Mouse (Mus musculus) frontal cortex, postnatal 10 days (tissue): ENCODE results near the gene Ulk4.
A peak's percentile ranks its signal among the peaks of the same experiment; 100 is the strongest.
"Not testable (repeated sequence)": the region's sequence is repeated elsewhere in the genome, so short reads cannot be mapped to it uniquely, and the experiment has no call there.

ENCODE experiments used
- DNase-seq, 2 experiments: peaks; one replicate each; pipeline ENCODE4 v3.0.0; 2022; ENCODE audit warnings: low spot score in 2 of 2, mixed read lengths in 1 of 2

Ulk4 gene

DNA sequence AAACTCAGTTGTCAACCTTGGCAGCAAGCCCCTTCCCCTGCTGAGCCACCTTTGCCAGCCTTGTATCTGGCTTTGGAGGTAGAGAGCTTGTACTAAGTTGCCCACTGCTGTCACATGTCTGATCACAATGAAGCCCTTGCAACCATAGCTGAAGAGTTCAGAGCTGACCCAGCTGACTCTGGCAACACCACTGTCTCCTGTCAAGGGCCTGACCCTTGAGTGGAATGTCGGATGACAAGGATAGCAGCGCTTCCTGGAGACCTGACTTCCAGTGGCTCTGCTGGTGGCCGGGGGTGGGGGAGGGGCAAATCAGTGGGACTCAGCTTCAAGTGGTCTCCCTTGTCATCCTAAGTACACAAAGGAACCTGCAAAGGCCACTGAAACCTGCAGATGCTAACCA is 214.3 kb downstream of the Ulk4 start:
- DNase-seq, result no peak

DNA sequence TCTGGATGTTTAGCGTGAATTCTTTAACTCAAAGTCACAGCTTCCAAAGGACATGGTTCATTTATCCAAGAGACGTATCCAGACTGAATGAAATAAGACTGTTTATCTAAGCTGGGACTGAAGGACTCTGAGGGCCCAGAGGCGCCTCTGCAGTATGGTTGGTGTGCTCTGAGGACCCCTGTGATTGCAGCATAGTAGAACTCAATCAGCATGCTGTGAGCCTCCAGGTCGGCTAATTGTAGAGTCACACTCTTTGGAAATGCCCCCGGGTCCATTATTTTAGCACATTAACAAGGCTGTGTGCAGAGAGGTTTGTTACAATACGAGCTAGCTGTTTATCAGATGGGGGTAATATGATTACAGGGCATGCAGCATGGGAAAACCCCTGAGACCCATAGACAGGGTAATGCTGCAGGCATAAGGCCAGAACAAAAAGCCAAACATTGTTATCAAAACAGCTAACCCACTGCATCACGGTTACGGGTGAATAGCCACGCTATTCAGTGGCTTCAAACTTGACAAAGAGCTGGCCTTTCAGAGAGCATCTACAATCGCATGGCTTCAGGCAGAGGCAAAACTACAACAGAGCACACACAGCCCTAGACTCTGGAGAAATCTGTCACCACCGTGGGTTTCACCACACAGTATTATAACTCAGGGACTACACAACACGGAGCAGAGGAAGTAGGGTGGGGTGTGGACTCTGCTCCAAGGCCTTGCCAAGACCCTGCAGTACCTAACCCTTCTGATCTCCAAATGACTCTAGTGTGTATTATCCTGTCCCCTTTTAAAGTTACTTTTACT is 215.0 kb downstream of the Ulk4 start:
- DNase-seq, result no peak

DNA sequence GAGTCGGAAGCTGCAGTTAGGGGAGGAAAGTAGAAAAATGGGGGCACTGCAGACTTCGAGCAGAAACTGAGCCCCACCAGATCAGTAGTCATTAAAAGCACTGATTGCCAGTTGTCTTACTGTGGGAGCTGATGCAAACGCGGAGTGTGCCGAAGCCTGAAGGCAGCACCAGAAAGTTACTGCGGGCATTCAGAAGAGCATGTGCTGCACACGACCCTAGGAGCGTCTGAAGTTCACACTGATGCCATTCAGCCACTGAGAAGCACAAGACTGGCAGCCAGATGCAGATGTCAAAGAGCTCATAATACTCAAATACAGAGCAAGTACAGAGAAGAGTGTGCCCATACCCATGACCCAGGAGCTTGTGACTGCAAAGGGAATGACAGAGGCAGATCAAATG is 216.7 kb downstream of the Ulk4 start:
- DNase-seq, result no peak

DNA sequence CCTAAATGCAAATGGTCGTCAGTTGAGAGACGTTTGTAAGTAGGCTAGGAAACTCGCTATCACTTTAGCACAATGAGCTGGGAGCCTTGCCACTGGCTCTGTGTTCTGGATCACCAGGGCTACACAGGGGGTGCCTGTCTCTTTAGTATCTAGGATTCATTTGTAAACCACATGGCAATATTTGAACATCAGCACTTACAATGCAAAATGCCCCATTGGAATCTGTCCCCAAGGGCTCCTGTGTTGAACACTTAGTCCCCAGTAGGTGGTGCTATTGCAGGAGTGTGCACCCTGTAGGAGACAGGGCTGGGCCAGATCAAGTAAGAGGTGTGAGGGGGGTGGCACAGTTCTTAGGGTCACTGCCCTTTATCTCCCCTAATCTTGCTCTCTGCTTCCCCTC is 217.7 kb downstream of the Ulk4 start:
- no peak for DNase-seq

DNA sequence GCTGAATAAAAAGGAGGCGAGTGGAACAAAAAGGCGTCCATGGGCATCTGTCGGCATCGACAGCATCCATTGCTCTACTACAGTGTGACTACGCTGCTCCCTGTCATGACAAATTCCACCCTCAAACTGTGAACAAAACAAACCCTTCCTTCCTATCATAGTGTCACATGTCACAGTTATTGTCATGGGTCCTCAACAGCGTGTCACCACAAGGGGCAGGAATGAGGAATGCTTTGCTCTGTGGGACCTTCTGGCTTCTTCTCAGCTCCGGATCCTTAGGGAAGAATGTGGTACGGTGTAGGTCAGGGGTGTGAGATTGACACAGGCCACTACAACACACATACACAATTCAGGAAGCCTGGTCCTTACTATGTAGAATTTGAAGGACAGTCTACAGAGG is 218.5 kb downstream of the Ulk4 start:
- no peak for DNase-seq

DNA sequence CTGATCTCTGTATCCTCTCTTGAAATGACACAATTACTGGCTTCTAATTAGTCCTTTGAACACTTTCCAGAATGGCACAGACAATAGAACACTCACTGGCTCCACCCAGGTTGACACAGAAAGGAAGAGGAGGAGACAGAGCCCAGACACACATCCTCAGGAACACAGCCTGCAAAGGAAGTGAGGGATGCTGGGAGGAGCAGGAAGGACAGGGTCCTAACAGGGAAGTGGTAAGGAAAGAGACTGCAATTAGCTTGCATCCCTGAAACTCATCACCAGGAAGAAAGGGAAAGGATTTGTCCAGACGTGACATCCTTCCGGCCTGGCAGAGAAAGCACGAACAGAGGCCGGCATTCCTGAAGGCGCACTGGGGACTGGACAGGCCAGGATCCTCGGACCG is 218.9 kb downstream of the Ulk4 start:
- no peak for DNase-seq

DNA sequence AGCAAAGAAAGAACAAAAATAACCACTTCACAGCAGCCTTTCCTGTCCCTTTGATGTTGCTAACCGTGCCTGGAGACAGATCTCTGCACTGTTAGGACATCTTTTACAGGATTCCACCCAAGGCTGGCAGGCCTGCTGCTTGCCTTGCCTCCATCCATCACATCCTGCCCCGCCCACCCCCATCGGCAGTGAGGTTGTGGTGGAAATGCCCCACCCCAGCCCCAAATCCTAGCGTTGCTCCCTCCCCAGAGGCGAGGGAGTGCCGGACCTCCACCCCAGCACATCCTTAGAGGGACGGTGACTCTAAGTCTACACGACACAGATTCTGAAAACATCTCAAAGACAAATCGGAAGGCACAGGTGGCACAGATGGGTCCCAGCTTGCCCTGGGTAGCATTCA is 219.6 kb downstream of the Ulk4 start:
- DNase-seq, result no peak

DNA sequence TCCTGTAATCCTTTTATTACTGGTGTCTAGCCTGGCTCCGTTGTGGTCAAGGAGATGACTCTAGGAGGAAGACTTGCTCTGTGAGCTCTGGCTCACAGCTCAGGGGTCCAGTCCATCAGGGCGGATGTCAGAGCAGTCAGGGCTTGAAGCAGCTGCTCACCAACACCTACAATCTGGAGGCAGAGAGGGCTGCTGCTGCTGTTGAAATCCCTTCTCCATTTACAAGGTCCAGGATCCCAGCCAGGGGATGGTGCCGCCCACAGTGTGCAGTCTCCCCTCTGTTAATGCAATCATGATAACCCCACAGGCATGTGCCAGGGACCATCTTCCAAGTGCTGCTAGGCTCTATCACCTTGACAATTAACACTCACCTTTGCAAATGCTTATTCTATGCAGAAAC is 220.5 kb downstream of the Ulk4 start:
- no peak for DNase-seq

DNA sequence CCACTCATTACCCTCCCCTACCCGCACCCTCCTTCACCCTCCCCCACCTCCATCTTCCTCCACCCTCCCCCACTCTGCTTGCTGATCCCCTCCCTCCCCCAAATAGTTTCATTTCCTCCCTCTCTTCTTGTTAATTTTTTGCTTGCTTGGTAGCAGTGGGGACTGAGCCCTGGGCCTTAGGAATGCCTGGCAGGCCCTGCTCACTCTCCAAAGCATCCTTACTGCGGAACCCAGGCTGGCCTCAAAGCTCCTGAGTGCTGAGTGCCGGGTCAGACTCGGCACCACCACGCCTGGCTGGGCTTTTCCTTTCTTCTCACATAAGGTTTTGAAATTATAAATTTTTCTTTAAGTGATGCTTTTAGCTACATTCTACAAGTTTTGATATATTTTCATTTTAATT is 221.0 kb downstream of the Ulk4 start:
- DNase-seq, result no peak

DNA sequence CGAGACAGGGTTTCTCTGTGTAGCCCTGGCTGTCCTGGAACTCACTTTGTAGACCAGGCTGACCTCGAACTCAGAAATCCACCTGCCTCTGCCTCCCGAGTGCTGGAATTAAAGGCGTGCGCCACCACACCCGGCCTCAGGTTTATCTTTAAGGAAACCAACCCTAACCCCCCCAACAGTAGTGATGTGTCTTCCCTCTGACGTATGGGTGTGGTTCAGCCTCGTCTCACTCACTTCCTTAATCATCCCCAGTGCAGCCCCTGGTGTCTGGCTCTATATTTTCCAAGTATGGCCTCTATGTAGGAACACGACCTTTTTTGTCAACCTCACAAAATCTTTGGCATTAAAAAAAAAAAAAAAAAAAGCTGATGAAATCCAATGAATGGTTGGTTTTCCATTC is 231.3 kb downstream of the Ulk4 start:
- not testable (repeated sequence) for DNase-seq

DNA sequence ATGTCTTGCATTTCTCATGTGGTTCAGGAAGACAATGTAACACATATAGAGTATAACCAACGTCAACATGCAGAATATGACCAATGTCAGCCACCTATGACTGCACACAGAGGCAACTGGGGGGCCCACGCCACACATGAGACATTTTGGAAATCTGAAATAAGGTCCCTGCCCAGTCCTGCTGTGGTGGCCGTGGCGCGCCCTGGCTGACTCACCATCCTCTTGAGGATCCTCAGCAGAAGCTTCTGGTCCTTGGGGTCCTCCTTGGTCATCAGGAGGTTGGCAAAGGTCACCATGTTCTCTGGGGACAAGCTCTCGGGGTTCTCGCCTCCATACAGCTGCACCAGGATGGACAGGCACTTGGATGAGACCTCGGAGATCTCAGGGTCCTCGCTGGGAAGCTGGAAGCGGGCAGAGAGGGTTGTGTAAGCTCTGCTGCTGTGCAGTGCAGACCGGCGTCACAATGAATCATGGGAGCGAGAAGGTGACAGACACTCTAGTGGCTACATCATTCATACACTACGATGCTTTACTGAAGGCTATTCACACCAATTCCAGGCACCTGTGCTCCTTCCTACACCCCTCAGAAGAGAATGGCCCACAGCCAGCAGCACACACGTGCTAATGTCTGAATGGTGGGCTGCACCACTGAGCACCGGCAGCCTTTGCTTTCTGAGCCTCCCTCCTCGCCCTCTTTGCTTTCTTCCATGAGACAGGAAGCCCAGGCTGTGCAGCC is 232.4 kb downstream of the Ulk4 start:
- no peak for DNase-seq

DNA sequence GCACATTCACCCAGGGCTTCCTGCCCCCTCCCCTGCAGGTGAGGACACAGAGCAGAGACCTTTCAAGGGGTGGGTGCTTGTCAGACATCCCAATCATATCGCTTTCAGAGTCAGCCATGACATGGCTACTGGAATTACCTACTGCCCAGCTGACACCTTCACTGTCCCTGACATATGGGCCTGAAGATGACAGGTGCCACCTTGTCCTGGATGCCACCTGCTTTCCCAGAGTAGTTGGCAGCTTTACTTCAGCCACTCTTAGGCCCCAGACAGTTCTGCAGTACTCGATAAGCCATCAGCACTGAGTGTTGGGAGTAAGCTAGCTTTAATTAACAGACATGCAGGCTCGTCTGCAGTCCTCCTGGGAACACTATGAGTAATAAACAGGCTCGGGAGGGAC is 234.0 kb downstream of the Ulk4 start:
- DNase-seq, result no peak

DNA sequence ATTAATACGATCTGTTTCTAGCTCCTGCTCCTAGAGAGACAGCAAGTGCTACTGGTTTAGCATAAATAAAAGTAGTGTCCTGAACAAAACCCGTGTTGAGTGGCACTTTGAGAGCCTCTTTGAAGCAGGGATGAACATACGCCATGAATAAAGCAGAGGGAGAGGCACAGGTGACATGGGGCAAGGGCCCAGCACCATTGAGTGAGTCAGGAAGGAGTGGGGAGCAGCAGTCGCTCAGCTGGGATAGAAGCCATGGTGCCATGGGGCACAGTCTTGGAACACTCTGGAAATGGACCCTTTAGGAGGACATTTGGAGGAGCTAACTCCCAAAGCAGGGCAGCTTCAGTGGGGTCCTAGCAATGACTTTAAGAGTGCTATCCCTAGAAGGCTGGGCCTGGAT is 238.6 kb downstream of the Ulk4 start:
- DNase-seq, result no peak

DNA sequence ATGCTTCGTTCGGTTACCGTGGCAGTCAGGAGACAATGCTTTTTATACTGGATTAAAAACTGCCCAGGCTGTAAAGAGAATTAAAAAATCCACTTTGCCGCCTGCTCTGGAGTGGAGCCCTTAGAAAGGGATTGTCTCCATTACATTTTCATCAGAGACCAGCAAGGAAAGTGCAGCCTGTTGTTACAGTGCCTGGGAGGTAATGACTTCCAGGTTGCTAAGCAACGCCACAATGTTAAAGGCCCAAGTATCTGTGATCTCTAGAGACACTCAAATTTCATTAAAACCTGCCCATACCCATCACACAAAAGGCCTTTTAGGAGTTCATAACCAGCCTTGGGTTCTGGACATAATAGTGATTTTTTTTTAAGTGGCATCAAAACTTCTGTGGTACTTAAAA is 239.0 kb downstream of the Ulk4 start:
- DNase-seq, result no peak

DNA sequence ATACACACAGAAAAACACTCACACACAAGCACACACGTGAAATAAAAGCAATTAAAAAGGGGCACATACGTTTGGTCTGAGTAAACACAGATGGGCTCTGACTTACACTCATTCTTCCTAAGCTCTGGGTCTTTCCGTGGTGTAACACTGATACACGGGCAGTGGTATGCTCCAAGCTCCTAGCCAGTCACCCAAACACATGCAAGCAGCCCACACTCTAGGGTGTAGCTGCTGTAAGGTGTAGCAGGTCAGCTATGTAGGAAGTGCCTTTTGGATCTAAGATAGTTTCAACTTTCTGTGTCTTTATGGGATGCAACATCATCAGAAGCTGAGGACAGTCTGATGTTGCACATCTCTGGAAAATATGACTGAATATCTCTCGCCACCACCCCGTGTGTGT is 241.7 kb downstream of the Ulk4 start:
- no peak for DNase-seq

DNA sequence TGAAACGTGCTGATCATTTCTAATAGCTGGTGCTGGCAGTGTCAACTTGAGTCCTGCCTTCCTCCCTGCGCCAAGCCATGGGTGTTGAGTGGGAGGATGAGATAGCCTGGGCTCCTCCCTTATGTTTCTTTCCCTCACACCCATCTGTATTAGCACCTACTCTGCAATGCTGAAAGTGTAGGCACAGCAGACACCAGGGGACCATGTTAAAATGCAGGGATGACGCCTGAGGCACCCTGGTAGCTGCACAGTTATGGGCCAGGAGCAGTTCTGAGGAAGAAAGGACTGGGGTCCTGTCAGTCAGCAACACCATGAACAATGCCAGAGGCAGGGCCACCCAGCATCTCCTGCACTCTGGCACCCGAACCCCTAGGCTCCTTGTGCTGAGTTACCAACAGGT is 243.4 kb downstream of the Ulk4 start:
- no peak for DNase-seq

DNA sequence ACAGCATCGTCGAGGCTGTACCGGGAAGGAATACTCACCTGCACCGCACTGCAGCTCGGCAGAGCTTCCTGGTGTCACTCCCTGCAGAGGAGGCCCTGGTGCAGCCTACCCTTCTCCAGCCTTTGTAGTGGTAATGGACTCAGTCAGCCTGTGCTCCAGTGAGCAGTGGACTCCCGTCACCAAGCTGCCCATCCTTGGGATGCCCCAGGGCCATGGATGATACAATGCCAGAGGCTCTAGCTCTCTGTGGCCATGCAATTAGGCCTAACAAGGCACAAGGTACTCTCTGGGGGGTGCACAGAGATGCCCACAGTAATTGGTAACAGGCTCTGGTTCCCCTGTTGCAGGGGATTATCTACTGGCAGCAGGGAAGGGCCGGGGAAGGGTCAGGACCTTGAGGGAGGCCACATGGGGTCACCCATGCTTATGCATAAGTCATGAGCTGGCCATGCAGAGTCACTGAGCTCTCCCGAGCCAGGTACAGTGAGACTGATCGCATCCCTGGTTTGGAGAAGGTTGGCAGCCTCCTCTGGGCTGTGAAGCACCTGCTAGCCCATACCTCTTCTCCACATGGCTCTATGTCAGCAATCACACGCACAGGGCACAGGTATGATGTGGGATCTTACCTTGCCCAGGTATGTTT is 244.6 kb downstream of the Ulk4 start:
- DNase-seq, result no peak

DNA sequence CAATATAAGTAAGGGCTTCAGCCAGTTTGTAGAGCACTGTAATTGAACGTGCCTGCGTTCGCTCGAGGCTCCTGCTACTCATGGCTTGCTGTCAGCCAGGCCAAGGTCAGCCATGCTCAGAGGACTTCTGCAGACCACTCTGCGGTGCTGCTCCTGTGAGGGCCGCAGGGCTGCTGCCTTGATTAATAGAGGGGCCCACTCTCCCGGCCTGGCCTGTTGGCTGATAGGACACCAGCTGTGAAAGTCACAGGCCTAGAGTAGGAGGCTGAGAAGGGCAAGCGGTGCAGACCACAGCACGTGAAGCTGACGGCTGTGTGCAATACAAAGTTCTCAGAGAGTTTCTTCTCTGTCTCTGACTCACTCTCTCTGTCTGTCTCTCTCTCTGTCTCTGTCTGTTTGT is 246.0 kb downstream of the Ulk4 start:
- no peak for DNase-seq

DNA sequence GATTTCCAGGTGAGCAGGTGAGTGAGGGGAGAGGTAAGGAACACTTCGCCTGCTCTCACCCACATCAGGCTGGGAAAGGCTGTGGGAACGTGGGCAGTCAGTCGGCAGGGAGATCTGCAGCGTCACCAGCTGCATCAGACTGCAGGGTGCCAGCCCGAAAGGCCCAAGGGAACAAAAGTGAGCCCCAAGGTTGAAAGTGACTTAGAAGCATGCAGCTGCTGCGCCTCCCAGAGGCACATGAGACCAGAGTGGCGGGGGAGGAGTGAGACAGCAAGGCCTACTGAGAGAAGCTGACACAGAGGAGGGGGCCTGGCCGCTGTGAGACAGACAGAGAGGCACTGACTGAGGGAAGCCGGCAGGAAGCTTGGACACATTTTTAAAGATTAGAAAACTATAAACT is 247.2 kb downstream of the Ulk4 start:
- DNase-seq, result no peak

DNA sequence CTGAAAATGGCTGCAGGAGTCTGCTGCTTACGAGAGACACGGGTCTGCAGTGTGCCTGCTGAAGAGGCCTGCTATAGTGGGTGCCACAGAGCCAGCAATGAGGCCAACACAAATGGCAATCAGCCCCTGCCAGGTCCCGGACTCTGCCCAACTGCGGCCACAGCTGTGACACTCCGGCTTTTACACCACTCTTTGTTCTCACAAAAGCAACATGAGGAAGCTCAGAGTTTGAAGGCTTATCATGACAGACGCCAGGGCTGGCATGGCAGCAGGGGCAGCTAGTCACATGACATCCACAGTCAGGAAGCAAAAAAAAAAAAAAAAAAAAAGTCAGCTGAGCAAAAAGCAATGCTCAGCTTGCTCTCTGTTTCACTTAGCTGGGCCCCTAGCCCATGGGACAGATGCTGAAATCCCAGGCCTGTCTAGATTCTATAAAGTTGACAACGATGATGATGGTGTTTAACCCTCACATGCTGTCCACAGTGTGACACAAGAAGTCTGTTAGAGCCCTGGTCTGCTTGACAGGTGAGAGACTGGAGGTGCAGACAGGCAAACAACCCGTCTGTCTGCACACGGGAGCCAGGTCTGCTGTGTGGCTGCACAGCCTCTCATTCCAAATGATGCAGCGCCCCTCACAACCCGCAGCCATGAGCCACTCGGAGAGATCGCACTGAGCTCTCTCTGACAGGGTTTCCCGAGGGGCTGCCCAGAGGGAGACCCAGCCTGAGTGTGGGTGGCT is 253.3 kb downstream of the Ulk4 start:
- DNase-seq, result peak in 1 of 2 experiments; percentile 21

DNA sequence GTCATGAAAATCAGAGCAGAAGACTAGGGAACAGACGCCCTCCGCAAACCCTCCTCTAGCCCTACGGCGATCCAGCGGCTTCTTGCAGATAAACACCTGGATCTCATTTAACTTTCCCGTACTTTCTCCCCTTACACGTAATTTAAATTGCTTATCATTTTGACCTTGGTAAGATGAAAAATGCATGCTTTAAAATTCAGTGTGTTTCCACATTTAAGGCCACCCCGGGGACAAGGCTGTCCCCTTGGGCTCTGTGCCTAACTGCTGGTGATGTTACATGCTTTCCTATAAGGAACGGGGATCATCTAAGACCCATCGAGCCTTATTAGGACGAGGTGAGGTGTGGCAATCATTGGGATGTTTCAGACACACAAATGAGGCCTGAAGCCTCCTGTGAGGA is 256.6 kb downstream of the Ulk4 start:
- no peak for DNase-seq

DNA sequence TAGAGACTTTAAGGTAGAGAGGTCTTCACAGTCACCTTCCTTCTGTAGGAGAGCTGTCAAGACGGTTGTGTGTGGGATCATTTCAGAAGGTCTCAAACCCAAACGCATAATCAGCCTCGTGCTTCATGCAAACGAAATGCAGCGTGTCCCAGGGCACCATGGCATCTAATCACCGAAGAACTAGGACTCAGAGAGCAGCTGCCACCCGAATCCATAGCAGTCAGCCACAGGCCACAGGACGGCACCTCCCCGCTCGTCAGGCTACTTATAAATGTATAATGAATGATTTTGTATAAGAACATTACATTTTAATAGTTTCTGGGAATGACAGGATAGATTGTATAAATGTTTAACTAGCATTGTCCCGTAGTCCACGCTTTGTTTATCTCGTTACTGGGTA is 257.1 kb downstream of the Ulk4 start:
- no peak for DNase-seq
